Mouse (Mus musculus) intestine, postnatal 0 days (tissue): ENCODE results near the gene Tufm. TPM values are rescaled to one million over a fixed set of nuclear protein-coding genes. Genes with fewer than 3 reads are reported as not detected.
A peak's percentile ranks its signal among the peaks of the same experiment; 100 is the strongest.

Experiments
- ATAC-seq: fragments of 200-750 bp; cut with Nextera tagmentation; 2 replicates; pipeline ENCODE4 v1.8.0; 2017; ENCODE audit warnings: mild to moderate bottlenecking, moderate TSS enrichment, moderate library complexity
- H3K27ac ChIP-seq: fragments of 300-500 bp; sonication (generic); 2 replicates; pipeline ENCODE4 v1.5.1; 2014; ENCODE audit warnings: mild to moderate bottlenecking, low read depth, low read length, moderate library complexity
- H3K27me3 ChIP-seq: fragments of 300-500 bp; sonication (generic); replicated peaks from 2 replicates; pipeline ENCODE4 v1.6.1; 2014; ENCODE audit warnings: low read length, mixed read lengths; ENCODE audit not compliant: control insufficient read depth, insufficient read depth
- H3K36me3 ChIP-seq: fragments of 300-500 bp; sonication (generic); 2 replicates; pipeline ENCODE4 v1.6.1; 2014; ENCODE audit warnings: mild to moderate bottlenecking, moderate library complexity; ENCODE audit not compliant: control insufficient read depth, insufficient read depth
- H3K4me1 ChIP-seq: fragments of 300-500 bp; sonication (generic); replicated peaks from 2 replicates; pipeline ENCODE4 v1.6.1; 2014; ENCODE audit warnings: antibody characterized with exemption, low read length, mixed read lengths; ENCODE audit not compliant: control insufficient read depth, insufficient read depth
- H3K4me2 ChIP-seq: fragments of 300-500 bp; sonication (generic); replicated peaks from 2 replicates; pipeline ENCODE4 v1.6.1; 2014; ENCODE audit warnings: low read depth, mild to moderate bottlenecking, moderate library complexity
- H3K4me3 ChIP-seq: fragments of 300-500 bp; sonication (generic); 2 replicates; pipeline ENCODE4 v1.5.1; 2014; ENCODE audit warnings: low read depth, low read length
- H3K9ac ChIP-seq: fragments of 300-500 bp; sonication (generic); 2 replicates; pipeline ENCODE4 v1.6.1; 2014; ENCODE audit warnings: mild to moderate bottlenecking, low read depth, low read length
- H3K9me3 ChIP-seq: fragments of 300-500 bp; sonication (generic); 2 replicates; pipeline ENCODE4 v1.6.1; 2016; ENCODE audit warnings: mixed run types; ENCODE audit not compliant: control insufficient read depth
- CTCF ChIP-seq: sonication (generic); IDR thresholded peaks from 2 replicates; pipeline ENCODE4 v1.5.1; 2016; ENCODE audit warnings: low read depth, mild to moderate bottlenecking, control low read depth, antibody characterized with exemption, moderate library complexity
- WGBS: fragments of 180-500 bp; shearing (Covaris S2); extraction: QIAGEN DNeasy Blood & Tissue Kit; methylation state at CpG from one replicate; pipeline ENCODE4 v1.1.7; 2014; 5-methylcytosine and 5-hydroxymethylcytosine counted together
- polyA plus RNA-seq: library from polyadenylated mRNA; unstranded; fragments of >200 nt; fragmentation: Nextera tagmentation; extraction: Ambion mirVana; gene quantifications from 2 replicates; pipeline ENCODE4 v1.2.1, GENCODE M21; 2015

The Tufm gene
- polyA plus RNA-seq, 1 experiment from 2014 or later: 76.5 TPM

DNA sequence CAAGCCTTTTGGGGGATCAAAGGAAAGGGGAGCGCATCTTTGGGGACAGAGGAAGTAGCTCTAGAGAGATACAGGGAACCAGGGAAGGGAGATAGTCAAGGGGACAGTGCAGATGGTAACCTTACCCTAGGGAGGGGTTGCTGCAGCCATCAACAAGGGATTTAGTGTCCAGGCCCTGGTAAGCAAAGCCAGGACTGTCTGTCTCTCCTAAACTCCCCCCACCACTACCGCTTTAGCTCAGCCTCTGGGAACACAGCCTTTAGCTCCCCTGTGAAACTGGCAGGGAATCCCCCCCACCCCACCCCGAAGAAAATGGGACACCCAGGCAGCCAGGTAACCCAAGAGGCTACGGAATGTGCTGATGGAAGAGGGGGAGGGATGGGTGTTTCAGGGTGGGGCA is 23.6 kb upstream of the Tufm start:
- Histone ChIP-seq H3K4me3 (no peak overlapping the region), H3K27me3 (no peaks in the 10 kb centered on the region), H3K9me3 (no peaks in the 10 kb centered on the region), H3K4me1 (no peaks in the 10 kb centered on the region), H3K27ac (no peak overlapping the region), H3K36me3 (peaks cover 21% of the 10 kb centered on the region), H3K4me2 (no peak overlapping the region), H3K9ac (no peak overlapping the region)
- ATAC-seq: no peak
- no peak for TF ChIP-seq CTCF
- WGBS: 66% methylated on average over 4 of the region's 4 CpGs

DNA sequence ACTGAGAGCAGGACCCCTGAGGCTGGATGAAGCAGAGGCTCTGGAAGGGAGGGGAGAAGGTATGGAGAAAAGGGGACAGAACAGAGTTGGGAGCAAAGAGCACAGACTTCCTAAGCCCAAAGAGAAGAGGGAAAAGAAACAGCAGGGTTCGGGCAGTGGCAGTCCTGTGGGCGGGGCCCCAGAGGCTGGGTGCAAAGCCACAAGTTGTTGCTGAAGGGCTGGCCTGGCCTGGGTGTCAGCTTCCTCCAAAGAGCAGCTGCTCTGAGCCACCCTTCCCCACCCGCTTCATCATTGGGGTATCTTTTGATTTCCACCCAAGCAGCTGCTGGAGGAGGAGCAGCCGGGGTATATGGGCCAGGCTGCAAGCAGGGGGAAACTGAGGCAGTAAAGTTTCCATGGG is 23.0 kb upstream of the Tufm start:
- H3K9ac ChIP-seq: no peak overlapping the region
- ATAC-seq: no peak

DNA sequence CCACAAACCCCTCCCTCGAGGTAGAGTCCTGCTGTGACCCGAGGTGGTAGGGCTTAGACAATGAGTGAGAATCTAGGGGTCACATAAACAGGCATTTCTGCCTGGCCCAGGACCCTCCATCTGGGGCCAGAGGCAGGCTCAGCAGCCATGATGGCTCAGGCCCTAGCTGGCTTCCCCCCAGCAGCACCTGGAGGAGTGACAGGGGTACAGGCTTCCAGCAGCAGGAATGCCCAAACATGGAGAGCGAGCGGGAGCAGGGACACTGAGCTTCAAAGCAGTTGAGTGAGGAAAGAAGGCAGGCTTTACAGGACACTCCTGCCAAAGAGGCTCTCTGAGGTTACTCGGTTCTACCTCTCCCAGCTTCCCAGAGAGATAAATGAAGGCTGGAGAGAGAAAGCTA is 22.3 kb upstream of the Tufm start:
- 42% methylated on average over 5 of the region's 5 CpGs for WGBS

More for the DNA sequence above, 23.0 kb upstream of the Tufm start:
- TF ChIP-seq CTCF: no peak
- WGBS: 64% methylated on average over 4 of the region's 4 CpGs
- Histone ChIP-seq H3K4me2 (no peak overlapping the region), H3K9me3 (no peaks in the 10 kb centered on the region), H3K4me1 (no peaks in the 10 kb centered on the region), H3K36me3 (peaks cover 27% of the 10 kb centered on the region), H3K4me3 (no peak overlapping the region), H3K27me3 (no peaks in the 10 kb centered on the region), H3K27ac (no peak overlapping the region)

DNA sequence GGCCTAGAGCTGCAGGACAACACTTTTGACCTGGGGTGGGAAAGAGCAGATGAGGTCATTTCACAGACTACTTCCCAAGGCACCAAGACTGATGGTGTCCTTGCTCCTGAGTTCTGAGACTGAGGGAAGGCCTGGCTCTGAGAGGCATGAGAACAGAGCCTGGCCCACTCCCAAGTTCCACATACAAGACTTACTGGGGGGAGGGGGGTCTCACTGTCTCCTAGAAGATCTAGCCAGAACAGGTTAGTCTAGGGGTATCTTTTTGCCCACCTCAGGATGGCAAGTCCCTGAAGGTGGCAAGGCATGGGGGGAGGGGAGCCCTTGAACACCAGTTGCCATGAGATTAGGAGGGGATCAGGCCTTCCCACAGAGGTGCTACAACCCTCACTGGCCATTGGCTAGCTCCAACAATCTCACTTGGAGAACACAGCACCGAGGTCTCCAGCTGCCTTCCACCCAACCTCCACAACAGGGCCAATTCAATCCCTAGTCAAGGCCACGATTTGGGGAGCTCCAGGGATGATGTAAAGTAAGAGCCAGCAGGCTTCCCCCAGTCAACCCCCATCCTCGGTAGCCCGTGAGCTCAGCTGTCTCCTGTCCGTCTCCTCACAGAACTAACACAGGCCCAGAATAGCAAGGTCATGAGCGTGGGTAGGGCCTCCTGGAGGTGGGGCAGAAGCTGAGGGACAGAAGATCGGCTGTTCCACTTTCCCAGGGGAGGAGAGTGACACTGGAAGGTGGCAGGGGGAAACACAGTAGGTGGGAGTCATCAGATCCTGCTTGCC is 21.7 kb upstream of the Tufm start:
- ATAC-seq: no peak
- WGBS: 28% methylated on average over 7 of the region's 7 CpGs
- TF ChIP-seq CTCF: no peak

More for the DNA sequence above, 22.3 kb upstream of the Tufm start:
- H3K4me1 ChIP-seq: no peaks in the 10 kb centered on the region
- no peak for ATAC-seq
- H3K27me3 ChIP-seq: no peaks in the 10 kb centered on the region
- H3K9me3 ChIP-seq: no peaks in the 10 kb centered on the region
- H3K9ac ChIP-seq: no peak overlapping the region
- H3K4me3 ChIP-seq: no peak overlapping the region
- TF ChIP-seq CTCF: no peak
- no peak overlapping the region for H3K27ac ChIP-seq
- no peak overlapping the region for H3K4me2 ChIP-seq
- H3K36me3 ChIP-seq: peaks cover 33% of the 10 kb centered on the region

DNA sequence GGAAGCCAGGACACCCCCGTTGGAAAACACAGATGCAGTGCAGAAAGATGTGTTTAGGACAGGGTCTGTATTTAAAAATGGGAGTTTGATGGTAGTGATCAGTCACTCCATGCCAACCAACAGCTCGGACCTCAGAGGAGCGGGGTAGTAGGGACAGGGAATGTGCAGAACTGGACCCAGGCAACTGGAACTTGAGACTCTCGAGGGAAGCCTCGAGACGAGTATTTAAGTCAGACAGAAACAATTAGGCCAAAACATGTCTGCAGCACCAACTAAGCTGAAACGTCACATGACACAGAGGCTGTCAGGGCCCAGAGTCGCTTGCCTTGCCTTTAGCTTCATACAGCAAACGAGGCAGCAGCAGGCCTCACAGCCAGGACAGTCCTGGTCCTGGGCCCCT is 21.0 kb upstream of the Tufm start:
- H3K36me3 ChIP-seq: peaks cover 44% of the 10 kb centered on the region
- no peak overlapping the region for H3K27ac ChIP-seq
- no peaks in the 10 kb centered on the region for H3K9me3 ChIP-seq
- no peak overlapping the region for H3K9ac ChIP-seq
- no peak overlapping the region for H3K4me3 ChIP-seq
- H3K4me1 ChIP-seq: no peaks in the 10 kb centered on the region
- WGBS: 70% methylated on average over 9 of the region's 9 CpGs
- H3K4me2 ChIP-seq: no peak overlapping the region
- no peak for TF ChIP-seq CTCF
- ATAC-seq: no peak
- H3K27me3 ChIP-seq: no peaks in the 10 kb centered on the region

More for the DNA sequence above, 21.7 kb upstream of the Tufm start:
- no peaks in the 10 kb centered on the region for H3K27me3 ChIP-seq
- H3K4me2 ChIP-seq: no peak overlapping the region
- no peaks in the 10 kb centered on the region for H3K9me3 ChIP-seq
- no peak overlapping the region for H3K9ac ChIP-seq
- H3K4me3 ChIP-seq: no peak overlapping the region
- H3K4me1 ChIP-seq: no peaks in the 10 kb centered on the region
- H3K27ac ChIP-seq: no peak overlapping the region
- peaks cover 39% of the 10 kb centered on the region for H3K36me3 ChIP-seq

DNA sequence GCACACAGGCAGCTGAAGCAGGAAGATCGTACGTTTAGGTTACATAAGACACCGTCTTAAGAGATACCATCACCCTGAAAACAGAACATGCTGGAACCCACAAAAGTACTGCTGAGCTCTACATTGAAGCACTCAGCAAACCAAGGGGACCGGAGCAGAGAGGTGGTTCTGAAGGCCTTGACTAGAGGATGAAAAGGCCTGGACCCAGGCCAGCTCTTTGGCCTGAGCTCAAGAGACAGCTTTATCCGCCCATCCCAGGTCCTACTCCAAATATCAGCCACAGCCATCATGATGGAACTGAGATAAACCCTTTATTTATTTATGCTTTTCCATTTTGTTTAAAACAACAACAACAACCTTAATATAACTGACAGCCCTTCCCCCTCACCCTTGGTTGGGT is 20.5 kb upstream of the Tufm start:
- Histone ChIP-seq H3K36me3 (peaks cover 50% of the 10 kb centered on the region), H3K27ac (no peak overlapping the region), H3K4me3 (no peak overlapping the region), H3K9ac (no peak overlapping the region), H3K4me1 (no peaks in the 10 kb centered on the region), H3K4me2 (no peak overlapping the region), H3K9me3 (no peaks in the 10 kb centered on the region), H3K27me3 (no peaks in the 10 kb centered on the region)
- 71% methylated on average over 5 of the region's 5 CpGs for WGBS
- no peak for TF ChIP-seq CTCF
- ATAC-seq: no peak

DNA sequence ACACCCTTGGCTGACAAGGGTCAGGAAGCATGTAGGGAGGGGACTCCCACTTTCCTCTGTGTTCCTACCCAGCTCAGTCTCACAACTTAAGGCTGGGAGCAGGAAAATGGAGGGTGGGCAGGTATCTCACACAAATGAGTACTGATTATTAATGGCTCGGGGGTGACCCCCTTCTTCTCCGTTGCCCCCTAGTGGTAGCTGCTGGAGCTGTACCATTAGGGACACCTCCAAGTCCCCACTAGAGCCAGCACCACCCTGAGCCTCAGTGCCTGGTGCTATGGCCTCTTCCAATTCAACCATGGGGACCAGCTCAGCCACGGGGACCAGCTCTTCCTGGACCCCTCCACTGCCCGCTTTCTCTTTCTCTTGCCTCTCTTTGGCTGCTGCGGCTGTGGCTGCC is 19.9 kb upstream of the Tufm start:
- 68% methylated on average over 5 of the region's 5 CpGs for WGBS
- Histone ChIP-seq H3K9me3 (no peaks in the 10 kb centered on the region), H3K9ac (no peak overlapping the region), H3K27ac (no peak overlapping the region), H3K36me3 (peaks cover 56% of the 10 kb centered on the region), H3K4me3 (no peak overlapping the region), H3K4me2 (no peak overlapping the region), H3K4me1 (no peaks in the 10 kb centered on the region), H3K27me3 (no peaks in the 10 kb centered on the region)
- TF ChIP-seq CTCF: peak; percentile 66
- ATAC-seq: no peak
